Mouse (Mus musculus) E14TG2a.4 (cell line): ENCODE measurements at regions not wholly inside any gene's neighbourhood (a gene's known extent, or its start where the extent isn't known, plus 50 kb on each side); places are given as distances from the start of the nearest gene placed in this dataset.

Experiments used
- CTCF ChIP-seq: conservative IDR thresholded peaks from 2 replicates; pipeline ENCODE4 v1.5.1; 2014; ENCODE audit warnings: low read length
- POU5F1 ChIP-seq: IDR thresholded peaks from 2 replicates; pipeline ENCODE4 v1.6.1; 2014; ENCODE audit warnings: low read length, borderline replicate concordance

- no peak for TF ChIP-seq POU5F1
- no peak for TF ChIP-seq CTCF
Observed at GRCm38 (mm10) chr1:151113199-151113598, 69.1 kb upstream of the Gm47985 start.
